Mouse (Mus musculus) effector memory CD4-positive, alpha-beta T cell, adult 5 months (primary cell): ENCODE data around the gene Cep295nl. TPM values are rescaled to one million over a fixed set of nuclear protein-coding genes. Genes with fewer than 3 reads are reported as not detected.

ENCODE experiments used
- polyA plus RNA-seq: library from polyadenylated mRNA; unstranded; fragments of 100-300 nt; shearing (Covaris generic); gene quantifications from one replicate; pipeline ENCODE4 v1.2.1, GENCODE M21; 2017

The Cep295nl gene
- not detected for polyA plus RNA-seq

DNA sequence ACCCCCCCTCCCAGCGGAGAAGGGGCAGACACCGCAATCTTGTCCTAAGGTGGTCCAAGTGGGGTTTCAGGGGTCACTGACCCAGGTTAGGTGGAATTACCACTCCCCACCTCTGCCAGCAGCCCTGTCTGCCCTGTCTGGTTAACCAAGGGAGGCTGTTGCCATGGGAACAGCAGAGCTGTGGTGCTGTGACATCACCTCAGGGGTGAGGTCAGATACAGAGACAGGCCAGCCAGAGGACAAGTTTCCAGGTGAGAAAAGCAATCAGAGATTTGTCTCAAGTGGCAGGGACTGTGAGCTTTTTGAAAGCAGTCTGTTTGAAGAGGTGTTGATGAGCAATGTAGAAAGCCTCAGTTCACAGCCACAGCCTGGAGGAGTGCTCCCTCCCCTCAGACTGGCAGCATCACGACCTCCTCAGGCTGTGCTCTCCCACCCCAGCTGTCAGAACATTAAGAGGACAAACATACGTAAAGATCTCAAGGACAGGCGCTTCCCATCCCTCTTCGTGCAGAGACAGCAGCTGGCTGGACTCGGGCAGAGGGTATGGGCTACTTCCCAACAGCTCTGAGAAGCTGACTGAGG, at the start of gene Cep295nl:
TSS of gene Cep295nl (minus strand) at position 101 of the 582 bp plus-strand sequence.

GRCm38 (mm10) chr11:118355640-118356039, 13.3 kb upstream of the Cep295nl start, which contains the start of gene Timp2:
Timp2 (minus strand) TSS chr11:118355740.

DNA sequence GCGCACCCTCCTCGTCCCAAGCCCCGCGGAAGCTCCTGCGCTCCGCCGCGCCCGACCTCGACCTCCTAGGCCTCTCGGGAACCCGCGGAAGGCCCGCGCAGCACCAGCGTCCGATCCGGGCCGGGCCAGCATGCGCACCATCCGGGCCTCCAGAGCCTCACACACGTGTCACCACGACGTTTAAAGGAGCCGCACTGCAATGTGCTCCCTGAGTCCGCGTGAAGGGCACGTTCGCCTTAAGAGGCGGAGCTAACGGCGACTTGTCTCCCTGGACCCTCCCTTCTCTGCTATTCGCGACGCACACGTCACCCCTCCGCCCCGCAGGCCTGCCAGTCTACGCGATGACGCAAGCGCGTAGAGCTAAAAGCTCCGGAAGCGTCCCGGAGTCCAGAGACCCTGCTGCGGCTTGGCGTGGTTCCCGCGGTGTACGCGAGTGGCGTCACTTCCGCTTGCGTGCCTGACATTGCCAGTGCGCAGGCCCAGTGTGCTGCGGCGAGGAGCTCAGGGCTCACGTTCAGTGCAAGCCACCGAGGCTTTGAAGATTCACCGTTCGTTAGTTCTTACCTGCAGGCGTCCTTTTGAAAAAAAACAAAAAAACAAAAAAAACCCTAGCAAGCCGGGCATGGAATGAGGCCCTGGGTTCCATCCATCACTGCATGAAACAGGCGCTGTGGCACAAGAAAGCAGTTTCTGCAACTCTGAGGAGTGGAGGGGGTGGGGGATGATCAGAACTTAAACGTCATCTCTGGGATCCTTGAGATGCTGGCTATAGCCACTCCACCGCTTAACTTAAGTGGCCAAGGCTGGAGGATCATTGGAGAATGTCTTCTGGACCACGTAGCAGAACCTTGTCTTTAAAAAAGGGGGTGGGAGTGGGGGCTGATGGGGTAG, 52.1 kb downstream of the Cep295nl start, which contains the start of gene Usp36:
TSS of gene Usp36 (minus strand) at position 246 of the 891 bp plus-strand sequence.

Other genes with a start within 250 kb of the Cep295nl start
- 0.20 TPM for gene Dnah17, start 211.9 kb downstream of the Cep295nl start, polyA plus RNA-seq
- gene Cyth1, start 93.9 kb downstream of the Cep295nl start, polyA plus RNA-seq, result 214 TPM
- gene Usp36, start 52.3 kb downstream of the Cep295nl start, polyA plus RNA-seq, result 106 TPM
- 34.2 TPM for gene Timp2, start 13.2 kb upstream of the Cep295nl start, polyA plus RNA-seq
- 70.0 TPM for gene Lgals3bp, start 59.6 kb upstream of the Cep295nl start, polyA plus RNA-seq
- gene Cant1, start 76.6 kb upstream of the Cep295nl start, polyA plus RNA-seq, result 41.5 TPM
- not detected for gene C1qtnf1, start 85.7 kb upstream of the Cep295nl start, polyA plus RNA-seq
- gene Engase, start 134.3 kb upstream of the Cep295nl start, polyA plus RNA-seq, result 4.1 TPM